Mouse (Mus musculus) lung, postnatal 25 days (tissue): ENCODE data around the gene Smtnl2.

Experiments
- DNase-seq: peaks from one replicate; pipeline ENCODE4 v3.0.0; 2022; ENCODE audit warnings: low spot score

Gene Smtnl2

DNA sequence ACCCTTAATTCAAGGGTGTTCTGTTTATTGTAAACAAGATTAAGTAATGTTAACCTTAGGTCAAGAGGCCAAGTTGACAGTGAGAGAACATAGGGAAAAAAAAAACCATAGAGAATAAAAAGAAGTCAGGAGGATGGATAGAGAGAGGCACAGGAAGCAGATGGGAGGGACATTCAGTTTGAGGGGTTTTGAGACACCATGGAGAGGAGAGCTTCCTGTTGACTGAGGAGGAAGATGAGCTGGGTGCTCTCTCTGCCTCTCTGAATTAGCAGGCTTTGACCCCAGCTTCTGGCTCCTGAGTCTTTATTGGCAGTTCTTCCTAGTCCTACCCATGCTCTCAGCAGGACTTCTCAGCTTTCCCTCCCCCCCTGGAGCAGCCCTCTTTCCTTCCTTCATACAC lies 13.7 kb upstream of the Smtnl2 start:
- DNase-seq, result no peak

DNA sequence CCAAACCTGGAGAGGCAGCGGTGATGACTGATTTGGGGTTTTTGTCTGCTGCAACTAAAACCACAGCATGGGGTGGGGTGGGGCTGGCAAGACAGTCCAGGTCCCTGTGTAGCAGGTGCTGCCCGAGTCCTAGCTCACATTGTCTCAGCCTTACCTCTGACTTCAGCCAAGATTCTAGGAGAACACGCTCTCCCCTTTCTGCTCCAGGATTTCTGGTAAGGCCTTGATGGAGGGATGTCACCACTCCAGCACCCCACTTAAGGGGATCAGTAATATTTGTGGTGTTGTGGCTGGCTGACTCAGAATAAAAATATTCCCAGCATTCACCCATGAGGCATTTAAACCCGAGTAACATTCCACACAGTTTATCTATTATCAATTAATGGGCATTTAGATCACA lies 12.2 kb upstream of the Smtnl2 start:
- DNase-seq, result no peak

DNA sequence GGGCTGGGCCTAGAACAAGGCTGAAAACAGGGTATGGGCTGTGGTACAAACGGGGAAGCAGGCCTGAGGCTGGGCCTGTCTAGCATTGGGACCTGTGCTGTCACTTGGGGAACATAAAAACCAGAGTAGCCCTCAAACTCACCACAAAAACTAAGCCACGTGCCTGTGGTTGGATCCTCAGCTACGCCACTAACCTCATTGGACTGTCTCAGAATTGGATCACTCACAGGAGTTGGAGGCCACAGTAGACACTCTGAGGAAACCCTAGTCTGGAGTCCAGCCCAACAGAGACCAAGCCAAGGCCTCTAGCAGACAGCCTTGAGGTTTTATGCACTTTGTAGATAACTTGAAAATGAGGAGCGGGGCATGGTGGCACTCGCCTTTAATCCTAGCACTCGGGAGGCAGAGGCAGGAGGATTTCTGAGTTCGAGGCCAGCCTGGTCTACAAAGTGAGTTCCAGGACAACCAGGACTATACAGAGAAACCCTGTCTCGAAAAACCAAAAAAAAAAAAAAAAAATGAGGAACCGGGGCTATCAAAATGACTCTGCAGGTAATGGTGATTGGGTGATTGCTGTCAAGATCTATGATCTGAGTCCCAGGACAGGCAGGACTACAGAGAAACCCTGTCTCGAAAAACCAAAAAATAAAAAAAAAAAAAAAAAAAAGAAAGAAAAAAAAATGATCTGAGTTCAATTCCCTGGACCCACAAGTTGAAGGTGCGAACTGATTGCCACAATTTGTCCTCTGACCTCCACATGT lies 10.2 kb upstream of the Smtnl2 start:
- DNase-seq, result no peak

DNA sequence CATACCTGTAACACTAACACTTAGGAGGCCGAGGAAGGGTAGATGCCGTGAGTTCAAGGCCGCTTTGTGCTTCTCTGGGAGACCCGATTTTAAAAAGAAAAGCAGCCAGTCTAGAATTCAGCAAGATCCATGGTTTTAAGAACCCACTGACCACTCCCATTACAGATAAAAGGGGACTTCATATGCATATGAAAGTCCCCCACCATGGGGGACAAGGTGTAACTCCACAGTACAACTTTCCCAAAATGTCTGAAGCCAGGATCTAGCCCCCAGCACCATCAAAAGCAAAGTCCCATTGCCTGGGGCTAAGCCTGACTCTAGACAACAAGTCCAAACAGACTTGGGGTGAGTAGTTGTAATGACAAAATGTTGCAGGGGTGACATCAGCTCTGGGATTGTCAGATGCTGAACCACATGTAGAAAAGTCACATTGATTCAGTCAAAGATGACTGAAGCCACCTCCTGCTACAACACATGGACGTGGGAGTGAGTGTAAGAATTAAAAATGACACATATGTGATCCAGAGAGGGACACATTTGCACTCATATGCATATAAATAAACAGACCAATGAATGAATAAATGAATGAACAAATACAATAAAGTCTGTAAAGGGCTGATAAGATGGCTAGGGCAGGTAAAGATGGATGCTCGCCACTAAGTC lies 9.1 kb upstream of the Smtnl2 start:
- no peak for DNase-seq

DNA sequence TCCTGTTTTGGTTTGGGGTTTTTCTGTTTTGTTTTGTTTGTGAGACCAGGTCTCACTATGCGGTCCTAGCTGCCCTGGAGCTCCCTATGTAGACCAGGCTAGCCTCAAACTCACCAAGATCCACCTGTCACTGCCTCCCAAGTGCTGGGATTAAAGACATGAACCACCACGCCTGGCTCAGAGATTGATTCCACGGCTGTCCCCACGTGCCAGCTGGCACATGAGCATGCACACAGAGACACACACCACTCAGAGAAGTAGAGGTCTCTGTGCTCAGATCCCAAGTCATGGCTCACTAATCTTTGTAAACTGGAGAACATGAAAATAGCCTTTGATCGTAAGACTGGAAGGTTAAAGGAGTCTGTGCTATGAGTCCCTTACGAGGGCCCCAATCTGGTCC lies 7.5 kb upstream of the Smtnl2 start:
- no peak for DNase-seq

DNA sequence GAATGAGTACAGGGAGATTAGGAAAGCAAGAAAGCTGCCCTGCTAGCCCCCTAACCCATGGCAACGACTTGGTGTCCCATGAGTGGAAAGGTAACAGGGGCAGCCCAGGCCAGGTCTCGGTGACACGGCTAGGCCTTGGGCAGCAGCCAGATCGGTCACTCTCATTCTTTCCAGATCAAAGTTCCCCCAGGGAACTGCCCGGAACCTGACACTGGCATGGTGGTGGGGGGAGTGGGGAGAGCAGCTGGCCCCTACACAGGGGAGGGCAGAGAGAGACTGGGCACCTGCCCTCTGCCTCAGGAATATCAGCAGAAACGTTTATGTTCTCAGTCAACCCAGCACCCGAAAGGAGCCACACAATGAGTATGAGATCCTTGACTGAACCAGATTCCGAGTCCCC lies 6.7 kb upstream of the Smtnl2 start:
- DNase-seq, result no peak

DNA sequence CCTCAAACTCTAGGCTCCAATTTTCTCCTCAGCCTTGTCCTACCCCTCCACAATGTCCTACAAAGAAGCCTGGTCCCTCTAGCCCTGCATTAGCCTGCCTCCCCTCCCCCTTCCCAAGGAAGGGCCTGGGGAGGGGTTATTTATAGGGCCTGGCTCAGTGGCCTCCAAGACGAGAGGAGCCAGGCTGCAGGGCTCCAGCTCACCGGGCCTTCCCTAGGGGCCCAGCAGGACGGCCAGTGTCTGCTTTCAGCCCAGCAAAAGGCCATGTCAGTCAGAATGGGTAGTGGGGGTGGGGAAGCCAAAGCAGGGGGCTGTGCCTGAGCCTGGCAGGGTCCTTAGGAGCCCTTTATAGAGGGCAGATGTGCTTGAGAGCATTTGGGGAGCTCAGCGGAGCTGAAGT lies 5.9 kb upstream of the Smtnl2 start:
- DNase-seq, result no peak

DNA sequence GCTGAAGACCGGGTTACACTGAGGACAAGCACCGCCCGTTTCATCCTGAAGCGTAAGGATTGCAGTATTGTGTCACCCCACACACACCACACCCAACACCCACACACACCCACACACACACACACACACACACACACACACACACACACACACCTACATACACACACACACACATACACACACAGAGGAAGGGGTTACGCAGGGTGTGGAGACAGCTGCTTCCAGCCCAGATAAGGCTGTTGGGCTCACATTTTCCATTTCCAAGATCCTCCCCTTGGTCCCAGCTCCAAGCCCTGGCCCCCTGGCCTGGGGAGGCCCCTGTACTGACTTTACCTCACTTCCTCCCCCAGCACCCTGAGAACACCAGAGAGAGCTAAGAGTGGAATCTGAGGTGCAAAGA lies 5.2 kb upstream of the Smtnl2 start:
- no peak for DNase-seq

DNA sequence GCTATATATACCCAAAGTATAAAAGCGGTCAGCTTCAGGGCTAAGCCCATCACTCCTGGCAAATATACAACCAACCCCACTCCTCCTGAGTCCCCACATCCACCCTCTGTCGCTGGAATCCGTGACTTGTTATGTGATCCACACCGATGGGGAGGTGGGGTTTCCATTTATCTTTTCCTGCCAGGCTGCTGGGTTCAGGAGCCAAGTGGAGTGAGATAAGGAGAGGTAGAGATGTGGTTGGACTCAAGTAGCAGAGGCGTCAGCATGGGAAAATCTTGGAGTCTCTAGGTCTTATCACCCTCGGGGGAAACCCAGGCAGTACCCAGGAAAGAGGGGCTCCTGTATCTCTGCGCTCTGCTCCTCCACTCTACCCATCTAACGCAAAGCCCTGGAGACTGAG lies 3.6 kb upstream of the Smtnl2 start:
- no peak for DNase-seq

DNA sequence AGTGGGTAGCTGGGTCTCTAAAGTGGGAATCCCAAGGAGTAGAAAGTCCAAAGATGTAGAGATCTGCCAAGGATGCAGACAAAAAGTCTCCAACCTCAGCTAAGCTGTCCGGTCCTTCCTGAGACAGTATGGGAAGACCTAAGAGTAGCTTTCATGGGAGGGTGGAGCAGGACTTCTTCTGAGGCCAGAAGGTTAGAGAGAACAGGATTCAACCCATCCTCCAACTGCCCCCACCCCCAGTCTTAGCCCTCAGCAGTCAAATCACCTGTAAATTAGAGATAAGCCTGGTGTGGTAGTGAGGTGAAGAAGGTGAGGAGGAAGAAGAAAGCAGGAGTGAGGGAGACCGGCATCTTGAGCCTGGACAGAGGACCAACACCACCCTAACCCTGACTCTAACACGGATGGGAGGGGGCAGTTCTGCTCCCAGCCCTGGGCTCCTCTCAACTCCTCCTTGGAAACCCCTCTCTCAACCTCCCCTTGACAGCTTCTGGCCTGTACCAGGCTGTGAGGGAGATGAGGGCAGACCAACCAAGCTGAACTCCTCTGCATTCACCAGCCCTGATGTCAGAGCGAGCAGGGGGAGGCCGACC lies 2.2 kb upstream of the Smtnl2 start:
- DNase-seq, result no peak

DNA sequence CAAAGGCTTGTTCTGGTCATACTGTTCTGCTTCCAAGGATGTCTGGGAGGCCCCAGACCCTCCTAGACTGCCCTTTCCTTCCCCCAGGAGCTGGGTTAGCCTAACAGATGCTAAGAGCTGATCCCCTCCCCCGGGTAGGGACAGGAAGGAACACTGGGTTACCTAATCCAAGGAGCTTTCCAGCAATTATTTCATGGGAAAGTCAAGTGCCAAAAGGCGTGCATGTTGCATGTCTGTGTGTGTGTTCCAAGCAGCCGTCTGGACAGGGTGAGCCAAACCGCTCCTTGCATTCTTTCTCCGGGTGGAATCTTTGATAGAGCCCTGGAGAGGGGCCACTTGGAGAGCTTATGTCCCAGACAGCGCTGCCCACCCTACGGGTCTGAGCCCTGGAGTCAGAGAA lies 1.5 kb upstream of the Smtnl2 start:
- peak; percentile 79 for DNase-seq

DNA sequence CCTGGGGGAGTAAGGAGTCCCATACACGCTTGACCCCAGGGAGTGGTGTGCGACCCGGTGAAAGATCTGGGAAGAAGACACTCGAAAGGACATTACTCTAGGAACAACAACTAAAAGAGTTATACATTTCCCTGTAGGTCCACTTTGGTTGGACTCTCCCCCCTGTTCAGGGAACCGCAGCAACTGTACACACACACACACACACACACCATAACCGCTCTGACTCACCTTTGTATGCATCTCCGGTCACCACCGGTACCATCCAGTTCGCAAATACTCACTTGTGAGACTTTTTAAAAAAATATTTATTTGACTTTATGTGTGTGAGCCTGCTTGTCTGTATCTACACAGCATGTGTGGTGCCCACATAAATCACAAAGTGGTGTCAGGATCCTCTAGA lies 432 bp upstream of the Smtnl2 start:
- DNase-seq, result no peak

DNA sequence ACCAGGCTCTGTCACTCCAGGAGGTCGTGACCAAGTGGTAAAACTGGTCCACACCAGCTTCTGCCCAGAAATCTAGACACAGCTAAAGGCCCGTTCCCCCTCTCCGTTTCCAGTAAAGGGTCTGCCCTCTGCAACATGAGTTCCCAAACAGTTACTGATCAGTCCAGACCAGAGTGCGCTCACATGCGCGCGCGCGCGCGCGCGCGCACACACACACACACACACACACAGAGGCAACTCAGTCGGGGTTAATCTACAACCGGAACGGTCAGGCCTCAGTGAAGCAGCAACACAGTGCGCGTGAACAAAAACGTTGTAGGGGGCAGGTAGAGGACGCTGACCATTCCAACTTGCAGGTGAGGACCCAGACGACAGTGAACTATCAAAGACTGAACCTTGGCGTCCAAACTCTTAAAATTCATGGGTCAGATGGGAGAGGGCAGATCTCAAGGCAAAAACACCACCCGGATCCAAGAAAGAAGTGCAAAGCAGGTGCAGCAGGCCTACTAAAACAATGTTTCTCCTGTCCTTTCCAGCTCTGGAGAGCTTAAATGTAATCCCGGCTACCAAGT lies 906 bp downstream of the Smtnl2 start:
- no peak for DNase-seq

DNA sequence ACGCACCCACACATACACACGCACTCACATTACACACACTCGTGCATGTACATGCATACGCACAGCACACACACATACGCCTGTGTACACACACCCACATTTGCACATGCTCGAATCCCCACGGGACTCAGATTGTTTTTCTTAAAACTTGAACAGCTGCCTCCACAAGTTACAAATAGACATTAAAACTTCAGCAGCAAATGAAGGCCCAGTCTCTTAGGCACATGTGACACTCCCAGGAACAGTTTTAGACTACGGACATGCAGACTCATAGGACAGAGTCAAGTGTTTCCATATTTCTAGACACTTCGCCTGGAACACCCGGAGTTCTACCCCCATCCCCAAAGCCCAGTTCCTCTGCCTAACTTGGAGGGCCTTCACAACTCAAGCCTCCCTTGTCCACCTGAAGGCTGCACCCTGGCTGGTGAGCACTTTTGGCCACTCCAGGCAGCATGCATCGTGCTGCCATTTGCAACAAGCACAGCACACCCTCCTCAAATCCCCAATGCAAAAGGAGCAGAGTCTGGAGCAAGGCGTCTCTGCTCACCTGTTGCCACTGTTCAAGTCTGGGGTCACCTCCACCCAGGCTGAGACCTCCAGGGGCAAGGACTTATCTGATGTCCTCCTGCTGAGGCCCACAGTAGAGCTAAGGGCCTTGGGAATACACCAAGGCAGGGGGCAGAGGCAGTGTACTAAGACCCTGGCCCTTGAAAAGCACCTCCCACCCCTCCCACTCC lies 1.7 kb downstream of the Smtnl2 start:
- no peak for DNase-seq

DNA sequence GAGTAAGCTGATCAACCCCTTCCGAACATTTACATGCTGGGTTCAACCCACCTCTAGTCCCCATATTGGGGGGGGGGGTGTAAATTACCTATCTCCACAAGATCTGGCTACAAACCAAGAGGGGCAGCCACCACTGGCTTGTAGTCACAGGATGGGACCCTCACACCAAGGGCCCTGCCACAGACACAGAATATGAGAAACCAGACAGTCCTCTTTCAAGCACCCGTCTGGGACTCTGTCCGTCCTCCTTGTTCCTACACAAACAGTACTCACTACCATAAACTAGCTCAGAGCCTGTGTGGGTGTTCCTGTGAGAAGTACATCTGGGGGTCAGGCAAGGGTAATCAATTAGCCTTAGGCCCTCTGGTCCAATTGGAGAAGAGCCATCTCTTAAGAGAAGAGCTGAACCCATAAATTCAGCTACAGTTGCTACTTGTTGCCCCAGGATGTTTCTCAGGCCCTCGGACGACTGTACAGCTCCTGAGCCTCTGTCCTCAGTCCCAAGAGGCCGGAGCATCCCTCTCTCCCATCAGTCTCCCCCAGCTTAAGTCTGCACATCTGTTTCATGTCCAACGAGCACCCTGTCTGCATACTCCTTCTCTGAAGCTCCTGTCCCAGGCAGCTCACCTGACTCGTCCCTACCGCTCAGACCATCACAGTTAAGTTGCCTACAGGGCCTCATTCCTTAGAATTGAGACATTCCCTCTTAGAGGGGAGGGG lies 2.9 kb downstream of the Smtnl2 start:
- no peak for DNase-seq

DNA sequence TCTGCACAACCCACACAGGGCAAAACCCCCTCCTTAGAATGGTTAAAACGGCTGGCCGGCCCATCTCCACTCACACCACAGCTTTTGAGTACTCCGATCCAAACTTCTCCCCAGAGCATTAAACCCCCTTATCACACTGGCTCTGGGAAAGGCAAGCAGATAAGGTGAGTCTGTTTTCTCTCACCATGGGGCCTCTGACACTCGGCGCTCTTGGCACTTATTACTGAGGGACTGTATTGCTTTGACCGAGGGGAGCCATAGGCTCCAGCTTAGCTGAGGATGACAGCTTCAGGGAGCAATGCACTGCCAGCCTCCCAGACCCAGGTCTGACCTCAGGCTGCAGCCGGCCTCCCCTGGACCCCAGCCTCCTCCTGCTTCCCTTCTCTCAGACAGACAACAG lies 3.9 kb downstream of the Smtnl2 start:
- DNase-seq, result no peak

DNA sequence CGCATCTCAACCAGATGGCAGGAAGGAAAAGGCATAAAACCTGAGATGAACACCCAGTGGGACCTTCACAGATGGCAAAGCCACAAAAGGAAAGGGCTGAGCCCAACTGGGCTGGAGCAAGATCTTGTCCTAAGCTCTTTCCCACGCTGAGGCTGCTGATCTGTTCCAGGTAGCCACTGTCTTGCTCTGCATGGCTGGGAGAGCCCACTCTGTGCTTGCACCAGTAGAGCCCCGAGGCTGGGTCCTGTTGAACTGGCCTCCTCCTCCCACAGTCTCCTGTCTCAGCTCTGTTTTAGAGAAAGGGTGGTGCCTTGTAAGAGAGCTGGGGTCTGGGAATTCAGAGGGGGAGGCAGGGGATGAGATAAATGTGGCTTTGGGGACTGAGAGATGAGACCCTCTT lies 4.4 kb downstream of the Smtnl2 start:
- no peak for DNase-seq

DNA sequence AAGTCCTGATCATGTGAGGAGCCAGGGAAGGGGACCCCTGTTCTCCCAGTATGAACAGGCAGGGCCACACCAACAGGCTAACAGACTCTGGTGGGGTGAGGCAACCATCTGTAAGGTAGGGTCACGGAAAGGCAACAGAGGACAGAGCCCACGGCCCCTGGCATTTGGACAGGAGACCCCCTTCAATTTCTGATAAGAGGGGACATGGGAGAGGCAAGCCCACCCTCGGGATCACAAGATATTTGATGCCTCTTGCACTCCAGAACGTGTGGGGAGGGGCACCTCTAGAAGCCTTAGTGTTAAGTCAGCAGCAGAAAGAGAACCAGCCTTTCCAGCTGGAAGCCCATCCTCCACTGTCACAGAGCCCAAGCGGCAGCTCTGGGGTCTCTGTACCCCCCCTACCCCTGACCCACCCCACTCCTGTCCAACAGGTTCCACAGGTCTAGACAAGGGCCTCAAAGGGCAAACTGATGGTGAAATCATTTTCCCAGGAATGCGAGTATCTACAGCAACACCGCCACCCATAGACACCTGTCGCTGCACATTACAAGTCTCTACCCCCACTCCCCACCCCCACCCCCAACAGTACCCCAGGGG lies 5.3 kb downstream of the Smtnl2 start:
- DNase-seq, result peak; percentile 43

DNA sequence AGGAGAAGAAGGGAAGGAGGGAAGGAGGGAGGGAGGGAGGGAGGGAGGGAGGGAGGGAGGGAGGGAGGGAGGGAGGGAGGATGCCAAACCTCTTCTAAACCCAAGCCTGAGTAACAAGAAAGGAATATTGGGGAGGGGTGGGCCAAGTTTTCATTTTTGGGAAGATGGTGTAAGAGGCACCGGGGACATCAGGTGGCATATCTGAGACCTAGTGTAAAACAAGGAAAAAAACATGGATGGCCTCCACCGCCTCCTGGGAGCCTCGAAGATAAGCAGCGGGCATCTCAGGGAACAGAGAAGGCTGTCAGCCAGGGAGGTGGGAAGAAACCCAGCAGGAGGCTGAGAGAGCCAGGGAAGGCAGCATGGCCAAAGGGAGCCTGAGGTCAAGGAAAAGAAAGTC lies 6.0 kb downstream of the Smtnl2 start:
- DNase-seq, result no peak

DNA sequence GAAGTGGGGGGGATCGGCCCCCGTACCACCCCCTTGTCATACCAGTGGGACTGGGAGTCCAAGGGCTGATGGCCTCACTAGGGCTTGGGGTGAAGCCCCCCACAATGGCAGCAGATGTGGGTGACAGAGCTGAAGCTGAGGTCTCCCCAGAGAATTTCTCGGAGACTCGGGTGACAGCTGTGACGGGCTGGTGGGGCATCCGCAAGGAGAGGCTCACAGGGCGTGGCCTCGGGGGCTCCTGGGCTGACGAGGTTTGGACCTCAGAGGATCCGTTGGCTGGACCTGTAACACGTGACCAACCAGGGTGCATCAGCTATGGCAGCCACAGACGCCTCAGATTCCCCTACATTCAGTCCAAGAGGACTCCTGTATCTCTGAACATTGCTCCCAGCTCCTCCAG lies 8.5 kb downstream of the Smtnl2 start:
- no peak for DNase-seq

DNA sequence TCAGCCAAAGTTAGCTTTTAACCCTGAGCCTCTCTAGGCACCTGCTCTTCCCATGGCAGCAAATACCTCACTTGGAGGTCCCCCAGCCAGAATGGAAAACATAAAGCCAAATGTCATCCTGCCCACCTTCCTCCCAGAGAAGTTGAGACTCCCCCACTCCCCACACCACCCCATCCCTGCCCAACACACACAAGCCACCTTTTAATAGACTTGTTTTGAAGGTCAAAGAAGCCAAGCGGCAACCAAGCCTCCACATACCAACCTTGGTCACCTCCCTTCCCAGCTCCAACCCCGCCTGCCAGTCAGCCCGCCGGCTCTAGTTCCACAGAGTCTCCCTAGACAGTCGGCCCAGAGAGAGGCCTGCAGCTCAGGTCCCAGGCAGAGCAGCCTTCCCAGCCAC lies 9.5 kb downstream of the Smtnl2 start:
- no peak for DNase-seq

DNA sequence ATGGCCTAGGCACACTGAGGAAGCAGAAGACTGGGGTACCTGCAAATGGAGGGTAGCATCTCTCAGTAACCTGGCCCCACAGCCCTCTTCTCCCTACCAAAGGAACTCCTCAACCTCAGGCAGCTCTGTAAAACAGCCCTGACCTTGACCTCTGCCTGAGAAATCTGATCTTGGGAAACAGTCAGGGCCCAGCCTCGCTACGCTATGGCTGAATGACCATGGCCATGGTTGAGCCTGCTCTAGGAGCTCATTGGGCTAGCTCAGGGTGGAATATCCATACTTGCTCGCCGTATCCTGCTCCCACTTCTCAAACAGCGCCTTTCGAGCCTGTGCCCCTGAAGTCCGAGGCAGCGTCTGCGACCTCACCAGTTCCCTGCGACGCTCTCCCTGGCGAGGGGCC lies 10.4 kb downstream of the Smtnl2 start:
- DNase-seq, result no peak
